Mouse (Mus musculus): ENCODE measurements around the gene Ppp1r1c. TPM values are rescaled to one million over a fixed set of nuclear protein-coding genes. Genes with fewer than 3 reads are reported as not detected.

The Ppp1r1c gene
- polyA plus RNA-seq, 2 experiments = not detected

GRCm38 (mm10) chr2:79738958-79739357 lies 31.4 kb downstream of the Ppp1r1c start:
- ATAC-seq (ENCODE audit: insufficient read depth) = no peak
- H3K27ac ChIP-seq = no peak overlapping the region
- no peak overlapping the region for H3K4me3 ChIP-seq (ENCODE audit: insufficient read depth in 1 of 2, low read depth in 2 of 2, low read length in 2 of 2)
- no peak overlapping the region for H3K9ac ChIP-seq (replicated peaks)
- no peaks in the 10 kb centered on the region for H3K4me1 ChIP-seq (replicated peaks; ENCODE audit: control insufficient read depth in 2 of 2, insufficient read depth in 2 of 2, low read length in 1 of 2)
- H3K36me3 ChIP-seq (replicated peaks; ENCODE audit: control insufficient read depth, insufficient read depth, low read depth) = no peaks in the 10 kb centered on the region
- no peaks in the 10 kb centered on the region for H3K9me3 ChIP-seq (ENCODE audit: control insufficient read depth, low read length)
- H3K27me3 ChIP-seq (ENCODE audit: control insufficient read depth, insufficient read depth, low read length) = no peaks in the 10 kb centered on the region
- no peak overlapping the region for H3K4me2 ChIP-seq (ENCODE audit: low read depth)
- DNase-seq (ENCODE audit: low read depth in 3 of 3, low spot score in 3 of 3) = no peak
- TF ChIP-seq CTCF (IDR thresholded peaks at IDR 0.05; ENCODE audit: low read depth) (no peak), EP300 (IDR thresholded peaks at IDR 0.05; ENCODE audit: low read depth) (no peak)
- WGBS (ENCODE audit: insufficient replicate concordance) = 72% methylated on average over 2 of the region's 2 CpGs

GRCm38 (mm10) chr2:79741966-79742365 lies 34.4 kb downstream of the Ppp1r1c start:
- no peak for ATAC-seq (ENCODE audit: insufficient read depth)
- H3K9me3 ChIP-seq (ENCODE audit: control insufficient read depth, low read length) = no peaks in the 10 kb centered on the region
- H3K9ac ChIP-seq (replicated peaks) = no peak overlapping the region
- H3K27me3 ChIP-seq (ENCODE audit: control insufficient read depth, insufficient read depth, low read length) = no peaks in the 10 kb centered on the region
- no peaks in the 10 kb centered on the region for H3K36me3 ChIP-seq (replicated peaks; ENCODE audit: control insufficient read depth, insufficient read depth, low read depth)
- TF ChIP-seq EP300 (IDR thresholded peaks at IDR 0.05; ENCODE audit: low read depth) (no peak), CTCF (IDR thresholded peaks at IDR 0.05; ENCODE audit: low read depth) (no peak)
- WGBS (ENCODE audit: insufficient replicate concordance) = 11% methylated on average over 2 of the region's 2 CpGs
- no peaks in the 10 kb centered on the region for H3K4me1 ChIP-seq (replicated peaks; ENCODE audit: control insufficient read depth in 2 of 2, insufficient read depth in 2 of 2, low read length in 1 of 2)
- H3K4me3 ChIP-seq (ENCODE audit: insufficient read depth in 1 of 2, low read depth in 2 of 2, low read length in 2 of 2) = no peak overlapping the region
- H3K27ac ChIP-seq = no peak overlapping the region
- peak in 1 of 3 experiments; percentile 9 for DNase-seq (ENCODE audit: low read depth in 3 of 3, low spot score in 3 of 3)
- no peak overlapping the region for H3K4me2 ChIP-seq (ENCODE audit: low read depth)

GRCm38 (mm10) chr2:79744164-79744563 lies 36.6 kb downstream of the Ppp1r1c start:
- H3K9me3 ChIP-seq (ENCODE audit: control insufficient read depth, low read length) = no peaks in the 10 kb centered on the region
- H3K4me2 ChIP-seq (ENCODE audit: low read depth) = no peak overlapping the region
- no peaks in the 10 kb centered on the region for H3K4me1 ChIP-seq (replicated peaks; ENCODE audit: control insufficient read depth in 2 of 2, insufficient read depth in 2 of 2, low read length in 1 of 2)
- no peak for ATAC-seq (ENCODE audit: insufficient read depth)
- no peak for DNase-seq (ENCODE audit: low read depth in 3 of 3, low spot score in 3 of 3)
- H3K27me3 ChIP-seq (ENCODE audit: control insufficient read depth, insufficient read depth, low read length) = no peaks in the 10 kb centered on the region
- no peaks in the 10 kb centered on the region for H3K36me3 ChIP-seq (replicated peaks; ENCODE audit: control insufficient read depth, insufficient read depth, low read depth)
- no peak overlapping the region for H3K9ac ChIP-seq (replicated peaks)
- H3K27ac ChIP-seq = no peak overlapping the region
- no peak overlapping the region for H3K4me3 ChIP-seq (ENCODE audit: insufficient read depth in 1 of 2, low read depth in 2 of 2, low read length in 2 of 2)
- TF ChIP-seq EP300 (IDR thresholded peaks at IDR 0.05; ENCODE audit: low read depth) (no peak), CTCF (IDR thresholded peaks at IDR 0.05; ENCODE audit: low read depth) (no peak)
- WGBS (ENCODE audit: insufficient replicate concordance) = 77% methylated on average over 4 of the region's 4 CpGs

GRCm38 (mm10) chr2:79751685-79752084 lies 44.1 kb downstream of the Ppp1r1c start:
- DNase-seq (ENCODE audit: low read depth in 3 of 3, low spot score in 3 of 3) (no peak), ATAC-seq (ENCODE audit: insufficient read depth) (peak; percentile 86)
- H3K27me3 ChIP-seq (ENCODE audit: control insufficient read depth, insufficient read depth, low read length) = no peaks in the 10 kb centered on the region
- H3K36me3 ChIP-seq (replicated peaks; ENCODE audit: control insufficient read depth, insufficient read depth, low read depth) = no peaks in the 10 kb centered on the region
- H3K4me2 ChIP-seq (ENCODE audit: low read depth) = no peak overlapping the region
- no peak overlapping the region for H3K4me3 ChIP-seq (ENCODE audit: insufficient read depth in 1 of 2, low read depth in 2 of 2, low read length in 2 of 2)
- H3K27ac ChIP-seq = no peak overlapping the region
- H3K9me3 ChIP-seq (ENCODE audit: control insufficient read depth, low read length) = no peaks in the 10 kb centered on the region
- 53% methylated on average over 3 of the region's 3 CpGs for WGBS (ENCODE audit: insufficient replicate concordance)
- H3K4me1 ChIP-seq (replicated peaks; ENCODE audit: control insufficient read depth in 2 of 2, insufficient read depth in 2 of 2, low read length in 1 of 2) = peaks cover 4 to 10% of the 10 kb centered on the region in 2 experiments; a peak in 3 of 4 replicates
- TF ChIP-seq EP300 (IDR thresholded peaks at IDR 0.05; ENCODE audit: low read depth) (0 out of 2 replicates have a peak, but pooled peaks have one; percentile 16), CTCF (IDR thresholded peaks at IDR 0.05; ENCODE audit: low read depth) (no peak)
- H3K9ac ChIP-seq (replicated peaks) = no peak overlapping the region

- H3K27ac ChIP-seq = no peak overlapping the region
- no peaks in the 10 kb centered on the region for H3K9me3 ChIP-seq (ENCODE audit: control insufficient read depth, low read length)
- H3K4me2 ChIP-seq (ENCODE audit: low read depth) = no peak overlapping the region
- peaks cover 9 to 16% of the 10 kb centered on the region in 2 experiments for H3K4me1 ChIP-seq (replicated peaks; ENCODE audit: control insufficient read depth in 2 of 2, insufficient read depth in 2 of 2, low read length in 1 of 2)
- no peak overlapping the region for H3K9ac ChIP-seq (replicated peaks)
- no peaks in the 10 kb centered on the region for H3K27me3 ChIP-seq (ENCODE audit: control insufficient read depth, insufficient read depth, low read length)
- DNase-seq (ENCODE audit: low read depth in 3 of 3, low spot score in 3 of 3) (no peak), ATAC-seq (ENCODE audit: insufficient read depth) (no peak)
- 69% methylated on average over 4 of the region's 4 CpGs for WGBS (ENCODE audit: insufficient replicate concordance)
- no peak overlapping the region for H3K4me3 ChIP-seq (ENCODE audit: insufficient read depth in 1 of 2, low read depth in 2 of 2, low read length in 2 of 2)
- no peaks in the 10 kb centered on the region for H3K36me3 ChIP-seq (replicated peaks; ENCODE audit: control insufficient read depth, insufficient read depth, low read depth)
- TF ChIP-seq CTCF (IDR thresholded peaks at IDR 0.05; ENCODE audit: low read depth) = no peak
- no peak for TF ChIP-seq EP300 (IDR thresholded peaks at IDR 0.05; ENCODE audit: low read depth)
Observed at GRCm38 (mm10) chr2:79760018-79760417, 52.4 kb downstream of the Ppp1r1c start.
